Mouse (Mus musculus) inflammation-experienced regulatory T-cells, adult 6 months (primary cell): ENCODE measurements around the gene C2cd4c. TPM values are rescaled to one million over a fixed set of nuclear protein-coding genes. Genes with fewer than 3 reads are reported as not detected.

Source experiments
- ATAC-seq: one replicate; pipeline ENCODE4 v1.8.0; 2017
- polyA plus RNA-seq, 3 experiments: library from polyadenylated mRNA; unstranded; fragments of 100-300 nt; shearing (Covaris generic); gene quantifications; one replicate each; pipeline ENCODE4 v1.2.1; 2017

The C2cd4c gene
- not detected for polyA plus RNA-seq

DNA sequence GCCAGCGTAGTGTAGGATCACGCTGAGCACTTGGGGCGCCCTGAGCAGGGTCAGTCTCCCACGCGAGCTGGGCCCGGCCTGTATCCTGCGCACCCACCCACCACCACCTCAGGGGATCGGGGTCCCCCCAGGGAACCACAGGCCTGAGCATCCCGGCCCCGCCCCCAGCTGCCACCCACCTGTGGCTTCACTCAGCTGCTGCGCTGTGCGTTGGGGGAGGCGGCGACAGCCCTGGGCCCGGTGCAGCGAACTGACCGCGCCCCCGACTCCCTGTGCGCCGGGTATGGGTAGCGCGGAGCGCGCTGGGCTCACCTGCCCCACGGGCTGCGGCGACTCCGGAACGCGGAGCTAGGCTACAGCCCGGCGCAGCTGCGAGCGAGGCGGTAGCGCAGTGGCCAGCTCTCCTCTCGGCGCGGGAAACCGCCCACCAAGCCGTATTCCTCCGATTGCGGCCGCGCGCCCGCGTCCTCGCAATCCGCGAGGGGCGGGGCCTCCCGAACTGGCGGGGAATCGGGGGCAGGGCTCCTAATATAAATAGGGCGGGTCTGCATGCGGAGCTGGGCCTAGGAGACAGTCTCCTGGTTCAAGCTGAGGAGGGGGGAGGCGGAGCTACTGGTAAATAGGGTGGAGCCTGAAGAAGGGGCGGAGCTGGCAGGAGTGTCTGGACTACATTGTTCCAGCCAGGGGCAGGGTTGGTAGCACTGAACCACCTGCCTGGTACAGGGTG lies at the start of gene C2cd4c:
Gene C2cd4c (minus strand): TSS at position 448 of the 727 bp plus-strand sequence.
- ATAC-seq = no peak

DNA sequence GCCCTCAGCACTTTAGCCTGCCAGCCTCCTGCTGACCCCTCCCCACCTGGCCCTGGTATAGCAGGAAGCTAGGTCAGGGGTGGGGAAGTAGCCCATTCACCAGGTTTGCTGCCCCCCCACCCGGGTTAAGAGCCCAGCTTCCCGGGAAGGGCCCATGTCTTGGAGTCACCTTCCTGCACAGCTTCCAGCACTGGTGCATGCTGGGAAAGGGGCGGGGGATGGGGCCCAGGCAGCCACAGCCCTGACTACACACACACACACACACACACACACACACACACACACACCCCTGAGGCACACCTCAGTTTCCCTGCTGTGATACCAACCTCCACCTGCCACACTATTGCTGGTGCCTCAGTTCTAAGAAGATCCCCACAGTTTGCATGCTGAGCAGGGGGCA lies 48.0 kb upstream of the C2cd4c start:
- ATAC-seq = no peak

DNA sequence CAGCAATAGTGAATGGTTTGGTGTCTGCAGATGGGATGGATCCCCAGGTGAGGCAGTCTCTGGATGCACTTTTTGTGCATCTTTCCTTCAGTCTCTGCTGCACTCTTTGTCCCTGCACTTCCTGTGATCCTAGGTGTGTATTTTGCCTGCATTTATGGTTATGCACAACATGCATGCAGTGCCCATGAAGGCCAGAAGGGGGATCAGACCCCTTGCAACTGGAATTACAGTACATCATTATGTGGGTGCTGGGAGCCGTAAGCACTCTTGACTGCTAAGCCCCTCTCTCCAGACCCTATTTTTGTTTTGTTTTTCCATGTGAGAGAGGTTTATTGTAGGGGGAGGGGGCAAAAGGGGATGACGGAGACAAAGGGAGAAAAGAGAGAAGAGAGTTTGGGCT lies 46.5 kb upstream of the C2cd4c start:
- ATAC-seq = no peak

DNA sequence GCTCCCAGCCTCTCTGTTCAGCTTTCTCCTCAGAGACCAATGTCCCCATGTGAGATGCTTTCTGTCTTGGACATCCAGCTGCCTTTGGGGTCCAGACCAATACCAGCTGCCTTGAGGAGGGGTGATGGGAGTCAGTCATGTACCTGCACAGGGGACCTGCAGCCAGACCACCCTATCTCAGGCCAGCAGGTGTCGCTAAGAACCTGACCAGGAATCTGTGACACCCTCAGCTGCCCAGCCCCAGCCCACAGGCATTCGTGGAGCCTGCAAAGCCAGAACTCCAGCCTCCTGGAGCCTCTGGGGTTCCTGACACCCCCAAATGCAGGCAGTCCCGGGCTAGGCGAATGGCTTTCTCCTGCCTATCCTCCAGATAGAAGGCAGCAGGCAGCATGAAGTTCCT lies 45.0 kb upstream of the C2cd4c start:
- no peak for ATAC-seq

DNA sequence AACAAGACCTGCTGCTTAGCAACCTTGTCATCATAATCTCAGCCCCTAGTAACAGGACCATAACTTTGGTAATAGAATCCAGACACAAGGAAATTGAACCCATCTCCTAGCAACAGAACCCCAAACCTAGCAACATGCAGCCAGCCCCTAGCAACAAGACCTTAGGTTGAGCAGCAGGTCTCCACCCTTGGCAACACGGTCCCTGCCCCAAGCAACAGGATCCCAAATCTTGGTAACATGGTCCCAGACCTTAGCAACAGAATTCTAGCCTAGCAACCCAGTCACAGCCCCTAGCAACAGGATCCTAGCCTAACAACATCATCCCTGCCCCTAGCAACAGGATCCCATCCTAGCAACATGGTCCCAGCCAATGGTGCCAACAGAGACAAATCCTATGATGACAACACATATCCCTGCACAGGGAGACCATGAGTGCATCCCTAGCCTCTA lies 41.1 kb upstream of the C2cd4c start:
- no peak for ATAC-seq

DNA sequence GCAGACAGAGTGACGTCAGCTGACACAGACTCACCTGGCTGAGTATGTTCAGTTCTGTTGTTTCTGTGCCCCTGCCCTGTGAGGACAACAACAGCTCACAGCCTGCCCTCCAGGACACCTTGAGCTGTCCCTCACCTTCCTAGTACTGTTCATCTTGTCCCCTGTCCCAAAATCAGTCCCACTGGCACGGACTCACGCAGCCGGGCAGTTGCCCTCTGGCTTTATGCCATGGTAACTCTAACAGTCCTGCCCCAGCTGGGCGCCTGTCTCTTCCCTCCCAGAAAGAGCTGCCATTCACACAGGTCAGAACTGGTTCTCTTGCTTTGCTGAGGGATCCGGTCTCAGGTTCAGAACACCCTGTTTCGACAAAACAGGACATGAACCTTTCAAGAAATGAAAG lies 39.0 kb upstream of the C2cd4c start:
- ATAC-seq = no peak

DNA sequence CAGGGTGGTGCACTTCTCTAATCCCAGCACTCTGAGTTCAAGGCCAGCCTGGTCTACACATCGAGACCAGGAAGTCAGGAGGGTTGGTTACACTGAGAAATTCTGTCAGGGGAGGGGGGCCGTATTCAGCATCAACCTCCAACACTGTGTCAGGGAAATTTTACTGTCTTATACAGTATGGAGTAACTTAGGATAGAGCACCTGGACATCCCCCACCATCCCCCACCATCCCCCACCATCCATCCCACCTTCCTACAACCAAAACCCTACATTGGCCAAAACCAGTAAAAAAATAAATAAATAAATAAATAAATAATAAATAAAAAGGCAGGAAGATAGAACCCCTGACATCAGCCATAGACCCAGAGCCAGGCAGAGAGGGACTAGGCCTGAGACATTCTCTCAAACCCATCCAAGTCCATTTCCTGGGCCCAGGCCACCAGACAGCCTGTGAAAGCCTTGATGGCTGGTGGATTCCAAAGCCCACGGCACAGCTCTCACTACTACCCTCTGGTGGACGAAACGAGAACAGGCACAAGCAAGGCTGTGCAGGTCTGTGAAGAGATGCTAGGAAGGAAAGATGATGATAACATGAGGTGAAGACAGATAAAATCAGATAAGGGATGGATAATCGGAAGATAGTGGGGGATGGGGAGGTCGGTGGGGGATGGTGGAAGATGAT lies 35.4 kb upstream of the C2cd4c start:
- peak; percentile 63 for ATAC-seq

DNA sequence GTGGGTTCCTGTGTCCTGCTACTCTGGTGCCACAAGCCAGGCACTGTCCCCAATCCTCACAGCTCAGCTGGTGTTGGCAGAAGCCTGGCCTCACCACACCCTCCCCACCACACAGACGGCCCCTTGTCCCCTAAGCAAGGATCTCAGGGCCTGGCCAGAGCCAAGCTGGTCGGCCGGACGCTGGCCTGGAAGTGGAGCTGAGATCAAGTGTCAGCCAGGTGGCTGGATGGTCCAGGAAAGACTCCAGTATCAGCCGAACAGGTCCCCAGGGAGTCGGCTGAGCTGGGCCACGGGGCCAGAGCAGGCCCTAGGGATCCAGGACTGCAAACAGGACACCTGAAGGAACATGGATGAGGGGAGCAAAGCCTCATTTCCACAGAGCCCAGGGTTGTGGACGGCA lies 31.9 kb upstream of the C2cd4c start, which contains the start of gene Odf3l2:
Gene Odf3l2 (minus strand): TSS at position 28 of the 400 bp plus-strand sequence.
- no peak for ATAC-seq

DNA sequence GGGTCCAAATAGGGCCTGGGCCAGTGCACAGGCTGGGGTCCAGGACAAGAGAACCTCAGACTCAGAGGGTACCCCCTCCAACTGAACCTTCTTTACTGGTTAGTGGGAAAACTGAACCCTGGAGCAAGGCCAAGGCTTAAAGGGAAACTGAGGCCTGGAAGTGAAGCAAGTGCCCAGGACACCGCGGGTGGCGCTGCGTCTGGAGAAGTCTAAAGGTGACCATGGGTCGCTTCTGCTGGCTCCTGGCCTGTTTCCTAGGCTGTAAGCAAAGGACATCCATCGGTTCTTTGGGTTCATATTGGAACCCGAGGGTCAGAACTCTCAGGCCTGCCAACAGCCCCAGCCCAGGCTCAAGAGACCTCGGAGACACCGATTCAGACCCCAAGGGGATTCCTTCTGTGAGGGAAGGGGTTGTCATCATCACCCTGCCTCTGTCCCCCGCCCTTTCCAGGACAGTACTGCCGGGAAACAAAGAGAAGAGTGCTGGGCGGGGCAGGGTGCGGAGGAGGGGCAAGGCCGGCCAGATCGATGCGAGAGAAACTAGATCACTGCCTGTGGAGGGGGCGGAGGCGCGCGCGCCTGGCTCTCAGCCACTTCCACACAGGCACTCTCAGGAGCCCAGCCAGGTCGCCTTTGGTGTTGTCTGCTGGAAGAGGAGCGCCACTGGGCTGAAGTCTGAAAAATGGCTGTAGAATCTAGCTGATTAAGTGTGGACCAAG lies 24.8 kb upstream of the C2cd4c start:
- ATAC-seq = no peak

DNA sequence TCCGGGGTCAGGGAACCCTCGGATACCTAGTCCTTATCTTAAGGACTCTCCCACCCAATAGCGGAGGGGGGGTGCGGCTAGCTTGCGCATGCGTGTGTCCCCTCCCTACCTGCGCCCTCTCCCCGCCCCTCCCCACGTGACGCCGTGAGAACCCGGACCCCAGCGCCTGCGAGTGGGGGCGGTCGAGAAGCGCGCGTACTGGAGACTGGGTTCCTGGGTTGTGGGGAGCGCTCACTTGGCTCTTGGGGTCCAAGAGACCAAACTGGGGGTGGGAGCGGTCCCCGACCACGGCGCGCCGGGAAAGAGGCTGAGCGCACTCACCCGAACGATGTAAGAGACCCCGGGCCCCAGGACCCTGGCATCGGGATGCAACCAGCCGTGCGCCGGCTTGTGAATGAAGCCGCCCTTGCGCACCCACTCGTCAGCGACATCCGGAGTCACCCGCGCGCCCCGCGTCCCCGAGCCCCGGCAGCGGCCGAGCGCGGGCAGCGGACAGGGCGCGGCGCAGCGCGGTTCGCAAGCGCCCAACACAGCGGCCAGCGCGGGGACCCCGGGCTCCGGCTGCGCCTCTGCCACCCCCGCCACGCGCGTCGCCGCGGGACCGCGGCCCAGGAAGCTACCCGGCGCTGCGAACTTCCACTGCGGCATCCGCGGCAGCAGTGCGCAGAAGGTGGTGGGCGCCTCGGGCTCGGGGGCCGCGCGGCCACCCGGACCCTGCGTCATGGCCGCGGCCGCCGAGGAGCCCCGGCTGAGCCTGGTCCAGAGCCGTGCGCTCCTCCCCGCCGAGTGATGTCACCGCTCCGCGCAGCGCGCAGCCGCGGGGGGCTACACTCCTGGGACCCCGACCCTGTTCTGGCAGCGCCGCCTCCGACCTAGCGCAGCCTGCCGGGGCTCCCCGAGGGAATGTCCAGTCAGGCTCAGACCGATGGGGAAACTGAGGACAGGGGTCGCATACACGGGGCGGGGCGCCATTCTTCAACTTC lies 23.6 kb upstream of the C2cd4c start, which contains the start of gene Shc2:
Gene Shc2 (minus strand): TSS at position 791 of the 983 bp plus-strand sequence.
- no peak for ATAC-seq

DNA sequence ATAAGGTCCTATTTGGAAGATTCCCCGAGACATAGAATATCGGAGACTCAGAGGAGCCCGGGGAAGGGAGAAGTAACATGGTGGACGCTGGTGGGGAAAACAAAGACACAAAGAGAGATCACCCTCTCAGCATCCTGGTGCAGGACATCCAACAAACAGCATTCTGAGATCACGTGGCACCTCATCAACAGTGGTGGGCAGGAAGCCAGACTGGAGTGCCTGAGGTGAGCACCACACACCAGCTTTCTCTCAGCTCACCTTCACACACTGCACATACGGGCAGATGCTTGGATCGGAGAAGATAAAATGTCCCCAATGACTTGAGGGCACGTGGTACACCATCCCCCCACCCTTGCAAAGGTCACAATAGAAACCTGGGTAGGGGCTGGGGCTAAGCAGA lies 22.5 kb upstream of the C2cd4c start:
- no peak for ATAC-seq

DNA sequence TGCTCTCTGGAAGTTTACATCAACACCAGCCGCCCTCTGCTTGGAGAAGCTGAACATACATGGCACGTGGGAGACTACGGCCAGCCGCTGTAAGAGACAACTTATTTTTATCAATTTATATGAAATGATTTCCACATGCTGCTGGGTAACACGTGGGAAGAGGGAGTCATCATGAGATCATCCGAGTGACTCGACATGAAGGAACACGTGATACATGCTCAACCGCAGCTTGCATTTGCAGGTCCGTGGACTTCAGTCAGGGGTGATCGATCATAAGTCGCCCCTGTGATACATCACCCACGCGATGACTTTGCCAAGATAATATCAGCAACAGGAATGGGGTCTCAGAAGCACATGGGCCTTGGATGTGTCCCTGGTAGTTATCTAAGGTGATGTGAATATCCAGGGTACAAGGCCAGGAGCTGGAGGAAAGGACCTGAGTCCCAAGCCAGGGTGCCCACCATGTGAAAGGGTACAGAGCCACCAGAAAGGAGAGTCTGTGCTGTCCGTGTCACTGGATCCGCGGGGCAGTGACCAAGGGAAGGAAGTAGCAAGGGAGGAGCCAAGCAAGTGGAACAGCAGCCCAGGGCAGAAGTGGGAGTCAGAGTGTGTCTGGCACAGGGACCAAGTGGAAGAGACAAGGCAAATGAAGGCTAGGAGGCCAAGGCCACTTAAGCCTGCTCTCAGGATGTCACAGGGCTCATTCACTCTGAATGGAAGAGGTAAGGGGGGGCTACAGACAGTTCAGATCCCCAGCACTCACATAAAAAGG lies 19.4 kb upstream of the C2cd4c start:
- ATAC-seq = no peak

DNA sequence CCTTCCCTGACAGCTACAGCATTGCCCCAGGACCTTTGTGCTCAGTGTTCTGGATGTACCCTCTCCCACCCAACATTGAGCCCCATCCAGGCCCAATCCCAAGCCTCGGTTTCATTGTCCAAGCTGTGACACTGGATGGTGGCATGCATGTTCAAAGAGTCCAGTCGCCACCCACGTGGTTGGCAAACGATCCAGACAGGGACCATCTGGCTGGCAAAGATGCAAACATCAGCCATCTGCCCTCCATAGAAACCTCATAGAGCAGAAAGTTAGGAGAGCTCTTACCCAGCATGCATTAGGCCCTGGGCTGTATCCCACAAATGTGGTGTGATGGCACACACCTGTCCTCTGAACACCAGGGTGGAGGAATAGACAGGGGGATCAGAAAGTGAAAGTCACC lies 17.6 kb upstream of the C2cd4c start:
- no peak for ATAC-seq

DNA sequence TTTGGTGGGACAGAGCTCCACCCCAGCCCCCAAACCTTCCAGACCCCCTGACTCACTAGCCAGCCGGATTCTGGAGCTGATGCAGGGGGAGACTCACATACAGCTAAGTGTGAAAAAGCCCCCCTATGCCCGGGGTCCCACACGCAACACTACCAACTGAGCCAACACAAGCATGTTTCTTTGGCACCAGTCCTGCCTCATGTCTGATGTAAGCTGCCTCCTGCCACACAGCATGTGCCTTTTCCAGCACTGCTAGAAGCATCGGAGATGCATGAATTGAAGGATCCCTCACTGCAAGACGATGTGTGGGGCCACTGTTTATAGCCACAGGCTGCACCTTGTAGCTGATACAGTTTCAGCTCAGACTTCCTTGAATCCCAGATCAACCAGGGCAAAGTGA lies 14.6 kb upstream of the C2cd4c start:
- no peak for ATAC-seq

DNA sequence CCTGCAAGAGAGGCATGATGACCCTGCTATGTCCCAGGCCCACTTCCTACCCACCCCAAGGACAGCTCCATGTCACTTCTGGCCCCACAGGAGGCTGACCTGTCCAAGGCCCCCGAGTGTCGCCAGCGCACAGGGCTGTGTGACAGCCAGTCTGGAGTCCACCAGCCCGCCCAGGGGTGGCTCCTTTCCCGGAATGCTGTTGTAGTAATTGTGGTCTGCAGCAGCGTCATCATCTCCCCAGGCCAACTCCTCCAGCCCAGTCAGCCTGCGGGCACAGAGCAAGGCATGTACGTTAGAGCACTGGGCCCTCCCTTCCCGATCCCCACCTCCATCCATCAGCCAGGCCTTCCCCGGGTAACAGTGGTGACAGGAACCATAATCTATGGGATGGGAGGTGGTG lies 12.3 kb upstream of the C2cd4c start:
- no peak for ATAC-seq

DNA sequence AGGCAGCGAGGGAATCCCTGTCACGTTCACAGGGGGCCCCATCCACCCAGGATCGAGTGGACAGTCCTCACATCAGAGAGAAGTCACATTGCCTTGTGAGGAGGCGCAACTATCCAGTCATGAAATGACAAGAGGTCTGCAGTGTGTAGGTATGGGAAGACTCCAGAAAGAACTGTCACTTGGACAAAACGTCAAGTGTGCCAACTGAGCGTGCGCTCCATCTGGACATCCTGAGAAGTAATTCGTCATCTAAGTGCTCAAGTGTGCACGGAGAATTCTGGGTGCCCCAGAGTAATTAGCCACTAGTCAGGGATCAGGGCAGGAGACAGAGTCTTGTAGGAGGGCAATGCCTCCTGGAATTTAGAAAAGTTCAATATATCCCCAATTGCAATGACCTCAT lies 11.6 kb upstream of the C2cd4c start:
- no peak for ATAC-seq

DNA sequence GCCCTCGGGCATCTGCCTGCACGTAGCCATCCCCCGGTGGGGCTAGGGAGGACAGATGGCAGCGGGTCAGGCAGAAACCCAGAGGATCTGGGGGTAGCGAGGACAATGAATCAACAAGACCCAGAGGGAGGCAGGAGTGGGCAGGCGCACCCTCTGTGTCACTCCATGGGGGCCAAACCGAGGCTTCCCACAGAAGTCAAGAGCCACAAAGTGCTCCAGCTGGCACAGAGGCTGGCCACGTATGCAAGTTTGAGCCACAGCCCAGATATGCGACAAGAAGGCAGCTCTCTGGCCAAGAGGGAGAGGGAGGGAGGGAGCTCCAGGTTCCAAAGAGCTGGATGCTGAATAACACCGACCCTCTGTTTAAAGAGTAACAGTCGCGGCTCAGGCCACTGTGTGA lies 10.1 kb upstream of the C2cd4c start:
- ATAC-seq = no peak

DNA sequence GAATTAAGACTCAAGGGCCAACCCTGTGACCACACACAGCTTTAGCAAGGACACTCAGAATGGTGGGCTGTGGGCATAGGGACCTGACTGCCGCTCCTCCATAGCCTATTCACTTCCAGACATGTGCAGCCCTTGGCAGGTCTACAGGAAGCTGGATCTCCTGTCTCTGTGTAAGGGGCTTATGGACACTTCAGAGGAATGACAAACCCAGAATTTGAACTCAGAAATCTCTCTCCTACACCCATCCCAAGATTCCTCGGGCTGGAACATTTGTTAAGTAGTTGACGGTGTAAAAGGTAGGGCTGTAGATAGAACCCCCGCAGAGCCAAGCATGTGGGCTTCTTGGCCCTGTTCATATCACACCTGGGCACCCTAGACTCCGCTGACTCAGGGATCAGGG lies 2.6 kb upstream of the C2cd4c start:
- ATAC-seq = no peak

DNA sequence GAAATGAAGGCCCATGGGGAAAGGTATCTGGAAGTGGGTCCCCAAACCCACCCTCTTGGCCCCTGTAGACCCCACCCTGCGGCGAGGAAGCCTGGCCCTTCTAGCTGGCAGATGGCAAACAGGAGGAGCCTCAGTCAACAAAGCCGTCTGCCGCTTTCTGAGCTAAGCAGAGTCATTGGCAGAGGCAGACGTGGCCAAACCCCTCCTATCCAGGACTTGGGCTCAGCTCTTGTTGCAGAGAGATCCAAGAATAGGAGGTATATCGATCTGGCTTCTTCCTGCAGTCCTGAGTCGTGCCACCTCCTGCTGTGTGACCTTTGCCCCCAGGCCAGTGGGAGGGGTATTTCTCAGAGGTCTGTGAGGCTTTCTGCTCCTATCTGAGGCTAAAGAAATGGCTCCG lies 2.0 kb upstream of the C2cd4c start:
- no peak for ATAC-seq

DNA sequence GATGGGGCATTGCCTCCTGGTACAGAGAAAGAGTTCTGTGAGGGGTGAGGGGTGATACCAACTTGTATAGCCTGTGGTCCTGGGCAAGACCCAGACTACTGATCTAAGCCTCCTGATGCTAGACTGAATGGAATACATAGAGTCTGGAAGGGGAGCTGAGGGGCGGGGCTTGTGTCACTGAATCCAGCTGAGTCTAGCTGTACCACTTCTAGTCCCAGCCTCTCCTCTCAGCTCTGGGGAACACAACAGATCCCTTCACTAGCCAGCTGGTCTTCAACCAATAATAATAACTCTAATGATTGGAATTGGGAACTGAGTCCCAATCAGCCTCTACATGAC lies 449 bp upstream of the C2cd4c start:
- no peak for ATAC-seq
